Mouse (Mus musculus) kidney, adult 11 months (tissue): ENCODE data around the gene Marf1.
A peak's percentile ranks its signal among the peaks of the same experiment; 100 is the strongest.
"Not testable (repeated sequence)": the region's sequence is repeated elsewhere in the genome, so short reads cannot be mapped to it uniquely, and the experiment has no call there.

Experiments used
- DNase-seq: peaks from one replicate; pipeline ENCODE4 v3.0.0; 2022

Marf1 gene

GRCm38 (mm10) chr16:14135014-14135413 lies 28.1 kb downstream of the Marf1 start:
- no peak for DNase-seq

- DNase-seq, result no peak
Observed at GRCm38 (mm10) chr16:14131838-14132237, 31.3 kb downstream of the Marf1 start.

- DNase-seq, result no peak
Observed at GRCm38 (mm10) chr16:14131376-14131775, 31.8 kb downstream of the Marf1 start.

GRCm38 (mm10) chr16:14130796-14131195 lies 32.4 kb downstream of the Marf1 start:
- peak; percentile 36 for DNase-seq

- no peak for DNase-seq
Observed at GRCm38 (mm10) chr16:14128977-14129376, 34.2 kb downstream of the Marf1 start.

GRCm38 (mm10) chr16:14125253-14125652 lies 37.9 kb downstream of the Marf1 start:
- no peak for DNase-seq

GRCm38 (mm10) chr16:14124709-14125108 lies 38.4 kb downstream of the Marf1 start:
- no peak for DNase-seq

GRCm38 (mm10) chr16:14123901-14124300 lies 39.2 kb downstream of the Marf1 start:
- DNase-seq, result no peak

- no peak for DNase-seq
Observed at GRCm38 (mm10) chr16:14122586-14122985, 40.6 kb downstream of the Marf1 start.

- DNase-seq, result no peak
Observed at GRCm38 (mm10) chr16:14121563-14121962, 41.6 kb downstream of the Marf1 start.

GRCm38 (mm10) chr16:14120941-14121340 lies 42.2 kb downstream of the Marf1 start:
- no peak for DNase-seq

- no peak for DNase-seq
Observed at GRCm38 (mm10) chr16:14117299-14117698, 45.9 kb downstream of the Marf1 start.

GRCm38 (mm10) chr16:14112742-14113141 lies 50.4 kb downstream of the Marf1 start:
- no peak for DNase-seq

GRCm38 (mm10) chr16:14112133-14112532 lies 51.0 kb downstream of the Marf1 start:
- no peak for DNase-seq

- DNase-seq, result no peak
Observed at GRCm38 (mm10) chr16:14110922-14111321, 52.2 kb downstream of the Marf1 start.

GRCm38 (mm10) chr16:14109651-14110230 lies 53.4 kb downstream of the Marf1 start:
- DNase-seq, result no peak

GRCm38 (mm10) chr16:14105891-14106290 lies 57.3 kb downstream of the Marf1 start:
- no peak for DNase-seq

GRCm38 (mm10) chr16:14091771-14092170 lies 71.4 kb downstream of the Marf1 start:
- no peak for DNase-seq

GRCm38 (mm10) chr16:14089296-14089695 lies 73.9 kb downstream of the Marf1 start:
- DNase-seq, result no peak

- DNase-seq, result no peak
Observed at GRCm38 (mm10) chr16:14088249-14088648, 74.9 kb downstream of the Marf1 start.

GRCm38 (mm10) chr16:14082925-14083324 lies 80.2 kb downstream of the Marf1 start:
- DNase-seq, result no peak

GRCm38 (mm10) chr16:14070471-14071169 lies 92.5 kb downstream of the Marf1 start:
- DNase-seq, result no peak

GRCm38 (mm10) chr16:14068701-14069100 lies 94.5 kb downstream of the Marf1 start:
- DNase-seq, result not testable (repeated sequence)

GRCm38 (mm10) chr16:14066571-14066970 lies 96.6 kb downstream of the Marf1 start:
- DNase-seq, result not testable (repeated sequence)

- no peak for DNase-seq
Observed at GRCm38 (mm10) chr16:14059869-14060268, 103.3 kb downstream of the Marf1 start.
